Mouse (Mus musculus): ENCODE results near the gene Slc24a4. TPM values are rescaled to one million over a fixed set of nuclear protein-coding genes. Genes with fewer than 3 reads are reported as not detected.
"Not testable (repeated sequence)": the region's sequence is repeated elsewhere in the genome, so short reads cannot be mapped to it uniquely, and the experiment has no call there.

The Slc24a4 gene
- total RNA-seq, 1 experiment from 2014 or later, result not detected

- not testable (repeated sequence) for ATAC-seq (replicated peaks; ENCODE audit: insufficient number of reproducible peaks, low FRiP score, low TSS enrichment, poor library complexity, severe bottlenecking)
Observed at GRCm38 (mm10) chr12:102280290-102280689, 151.8 kb downstream of the Slc24a4 start.

DNA sequence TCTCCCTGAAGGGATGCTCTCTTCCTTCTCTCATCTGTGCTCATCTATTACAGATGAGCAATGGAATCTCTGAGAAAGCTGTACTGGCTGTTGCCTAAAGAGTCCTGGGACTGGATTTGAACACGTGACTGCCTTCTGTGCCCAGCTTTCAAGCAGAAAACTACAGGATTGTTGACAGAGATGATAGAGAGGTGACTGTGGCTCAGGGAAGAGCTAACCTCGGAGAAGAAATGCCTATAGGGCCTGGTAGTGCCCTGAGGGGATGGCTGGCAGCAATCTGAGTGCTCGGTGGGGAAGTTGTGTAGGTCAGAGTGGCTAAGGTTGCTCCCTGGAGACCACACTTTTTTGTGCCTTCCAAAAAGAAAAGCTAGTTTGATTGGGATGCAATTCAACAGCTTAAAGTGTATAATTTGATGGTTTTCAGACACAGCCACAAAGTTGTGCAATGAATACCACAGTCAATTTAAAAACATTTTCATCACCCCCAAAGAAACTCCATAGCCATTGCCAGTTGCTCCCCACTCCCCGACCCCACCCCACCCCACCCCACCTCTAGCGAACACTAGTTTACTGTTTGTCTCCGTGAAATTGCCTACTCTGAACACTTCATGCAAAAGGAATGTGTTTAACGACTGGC, 152.5 kb downstream of the Slc24a4 start:
- no peak for ATAC-seq (replicated peaks; ENCODE audit: insufficient number of reproducible peaks, low FRiP score, low TSS enrichment, poor library complexity, severe bottlenecking)

GRCm38 (mm10) chr12:102282126-102282525, 153.6 kb downstream of the Slc24a4 start:
- peak; percentile 63 for ATAC-seq (replicated peaks; ENCODE audit: insufficient number of reproducible peaks, low FRiP score, low TSS enrichment, poor library complexity, severe bottlenecking)

GRCm38 (mm10) chr12:102282763-102283482, 154.4 kb downstream of the Slc24a4 start, which contains the start of gene Rin3:
Gene Rin3, plus strand, starts transcription at chr12:102283048.
- 0 out of 2 replicates have a peak, but pooled peaks have one; percentile 47 for ATAC-seq (replicated peaks; ENCODE audit: insufficient number of reproducible peaks, low FRiP score, low TSS enrichment, poor library complexity, severe bottlenecking)

GRCm38 (mm10) chr12:102283483-102284266, 155.1 kb downstream of the Slc24a4 start:
- no peak for ATAC-seq (replicated peaks; ENCODE audit: insufficient number of reproducible peaks, low FRiP score, low TSS enrichment, poor library complexity, severe bottlenecking)

DNA sequence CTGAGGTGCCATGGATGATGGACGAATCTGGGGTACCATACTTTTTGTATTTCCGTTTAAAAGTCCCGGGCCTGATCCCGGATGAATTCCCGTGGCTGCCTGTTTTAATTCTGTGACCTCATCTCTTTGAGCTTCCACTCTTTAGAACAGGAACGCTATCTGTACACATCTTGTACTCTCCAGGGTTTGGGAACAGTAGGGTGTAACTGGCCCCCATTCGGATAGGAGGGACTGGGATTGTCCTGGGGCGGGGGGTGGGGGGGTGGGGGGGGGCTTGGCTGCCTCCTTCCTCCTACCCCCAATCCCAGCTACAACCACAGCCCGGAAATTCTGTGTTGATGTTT, 155.7 kb downstream of the Slc24a4 start:
- no peak for ATAC-seq (replicated peaks; ENCODE audit: insufficient number of reproducible peaks, low FRiP score, low TSS enrichment, poor library complexity, severe bottlenecking)

GRCm38 (mm10) chr12:102284618-102285159, 156.2 kb downstream of the Slc24a4 start:
- no peak for ATAC-seq (replicated peaks; ENCODE audit: insufficient number of reproducible peaks, low FRiP score, low TSS enrichment, poor library complexity, severe bottlenecking)

DNA sequence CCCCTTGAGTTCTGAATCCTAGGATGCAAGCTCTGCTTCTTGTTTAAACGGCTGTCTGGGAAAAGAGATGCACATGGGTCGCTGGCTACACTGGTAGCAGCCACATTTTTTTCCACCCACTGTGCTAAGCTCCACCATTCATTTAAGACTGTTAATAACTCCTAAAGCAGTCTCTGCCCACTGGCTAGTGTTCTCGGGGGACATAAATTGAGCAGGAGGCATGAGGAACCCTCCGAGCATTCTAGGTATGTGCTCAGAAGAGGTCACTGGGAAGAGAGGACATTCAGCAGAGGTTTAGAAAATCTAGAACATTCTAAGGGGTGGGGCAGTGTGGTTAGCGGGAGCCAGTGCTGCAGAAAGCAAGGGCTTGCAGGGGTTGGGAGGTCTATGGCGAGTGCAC, 156.8 kb downstream of the Slc24a4 start:
- ATAC-seq (replicated peaks; ENCODE audit: insufficient number of reproducible peaks, low FRiP score, low TSS enrichment, poor library complexity, severe bottlenecking), result no peak

DNA sequence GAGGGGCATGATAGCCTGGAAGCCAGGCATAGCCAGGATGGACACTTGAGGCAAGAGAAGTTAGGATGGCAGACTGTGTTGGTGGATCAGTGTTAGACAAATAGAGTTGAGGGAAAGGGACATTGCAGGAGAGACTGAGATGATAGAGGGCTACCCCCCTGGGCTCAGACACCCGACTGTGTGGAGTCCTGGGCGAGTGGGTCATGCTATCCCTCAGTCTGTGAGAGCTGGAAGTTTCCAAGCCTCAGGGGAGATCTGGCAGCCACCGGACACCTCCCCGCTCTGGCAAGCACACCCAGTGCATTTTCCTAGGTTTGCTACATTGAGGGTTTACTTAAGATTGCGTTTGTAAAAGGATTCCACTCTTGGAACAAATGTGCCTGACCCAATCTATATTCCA, 157.2 kb downstream of the Slc24a4 start:
- ATAC-seq (replicated peaks; ENCODE audit: insufficient number of reproducible peaks, low FRiP score, low TSS enrichment, poor library complexity, severe bottlenecking), result no peak

DNA sequence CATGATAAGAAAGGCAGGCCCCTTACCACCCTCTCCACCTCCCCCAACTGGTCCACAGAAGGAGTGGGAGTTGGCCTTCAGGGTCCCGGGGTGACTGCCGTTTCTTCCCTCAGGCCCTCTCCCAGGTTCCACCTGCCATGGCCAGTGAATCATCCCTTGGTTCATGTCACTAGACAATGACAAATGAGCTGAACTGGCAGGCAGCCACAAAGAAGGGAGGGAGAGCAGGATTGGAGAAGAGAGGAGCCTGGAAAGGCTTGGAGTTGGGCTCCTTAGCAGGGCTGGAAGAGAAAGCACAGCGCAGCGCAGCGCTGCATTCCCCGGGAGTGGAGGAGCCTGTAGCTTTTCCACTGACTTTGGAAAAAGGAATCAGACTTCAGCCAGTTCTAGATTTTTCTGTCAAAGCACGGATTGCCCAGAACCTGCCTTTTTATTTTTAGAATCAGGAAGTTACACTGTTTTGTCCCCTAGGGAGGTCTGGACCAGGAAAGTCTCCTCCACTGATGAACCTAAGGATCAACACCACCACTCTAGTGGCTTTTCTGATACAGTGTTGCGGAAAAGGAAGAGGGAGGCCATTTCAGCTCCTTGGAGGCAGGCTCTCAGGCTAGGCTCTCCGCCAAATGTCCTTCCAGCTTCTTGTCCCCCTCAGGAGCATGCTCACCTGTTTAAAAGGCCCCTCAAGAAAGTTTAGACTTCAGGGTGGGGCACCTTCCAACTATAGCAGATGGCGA, 158.3 kb downstream of the Slc24a4 start:
- no peak for ATAC-seq (replicated peaks; ENCODE audit: insufficient number of reproducible peaks, low FRiP score, low TSS enrichment, poor library complexity, severe bottlenecking)

- ATAC-seq (replicated peaks; ENCODE audit: insufficient number of reproducible peaks, low FRiP score, low TSS enrichment, poor library complexity, severe bottlenecking), result no peak
Observed at GRCm38 (mm10) chr12:102287904-102288602, 159.5 kb downstream of the Slc24a4 start.

DNA sequence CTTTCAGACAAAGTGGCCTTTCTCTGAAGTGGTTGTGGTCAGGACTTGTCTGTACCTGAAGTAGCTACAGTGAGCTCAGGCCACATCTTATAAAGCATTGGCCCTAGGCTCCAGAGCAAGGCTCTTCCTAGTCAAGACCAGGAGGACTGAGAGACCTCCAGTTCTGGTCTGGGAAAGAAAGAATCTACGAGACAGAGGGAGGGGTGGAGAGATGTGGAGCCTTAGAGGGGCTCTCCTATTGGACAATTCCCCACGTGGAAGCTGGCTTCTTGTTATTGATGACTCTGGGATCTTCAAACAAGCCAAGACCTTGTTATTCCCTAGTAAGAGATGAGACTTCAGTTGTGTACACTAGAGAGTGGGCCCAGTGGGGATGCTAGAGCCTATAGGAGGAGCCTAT, 160.3 kb downstream of the Slc24a4 start:
- no peak for ATAC-seq (replicated peaks; ENCODE audit: insufficient number of reproducible peaks, low FRiP score, low TSS enrichment, poor library complexity, severe bottlenecking)

GRCm38 (mm10) chr12:102289568-102289967, 161.0 kb downstream of the Slc24a4 start:
- ATAC-seq (replicated peaks; ENCODE audit: insufficient number of reproducible peaks, low FRiP score, low TSS enrichment, poor library complexity, severe bottlenecking), result no peak

DNA sequence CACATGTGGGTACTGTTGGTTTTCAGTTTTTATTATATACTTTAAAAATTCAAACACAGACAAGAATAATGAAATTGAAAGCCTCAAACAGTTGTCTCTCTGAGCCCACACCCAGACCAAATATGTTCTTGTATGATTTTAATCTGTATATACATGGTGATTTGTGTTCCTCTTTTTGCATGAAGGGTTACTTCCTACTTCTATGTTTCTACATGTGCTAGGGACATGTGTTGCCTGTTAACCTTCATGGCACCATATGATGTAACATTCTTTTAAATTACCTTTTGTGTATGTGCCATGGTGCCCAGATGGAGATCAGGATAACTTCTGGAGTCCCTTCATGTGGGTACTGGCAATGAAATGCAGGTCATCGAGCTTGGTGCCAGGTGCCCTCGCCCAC, 162.1 kb downstream of the Slc24a4 start:
- 0 out of 2 replicates have a peak, but pooled peaks have one; percentile 29 for ATAC-seq (replicated peaks; ENCODE audit: insufficient number of reproducible peaks, low FRiP score, low TSS enrichment, poor library complexity, severe bottlenecking)

DNA sequence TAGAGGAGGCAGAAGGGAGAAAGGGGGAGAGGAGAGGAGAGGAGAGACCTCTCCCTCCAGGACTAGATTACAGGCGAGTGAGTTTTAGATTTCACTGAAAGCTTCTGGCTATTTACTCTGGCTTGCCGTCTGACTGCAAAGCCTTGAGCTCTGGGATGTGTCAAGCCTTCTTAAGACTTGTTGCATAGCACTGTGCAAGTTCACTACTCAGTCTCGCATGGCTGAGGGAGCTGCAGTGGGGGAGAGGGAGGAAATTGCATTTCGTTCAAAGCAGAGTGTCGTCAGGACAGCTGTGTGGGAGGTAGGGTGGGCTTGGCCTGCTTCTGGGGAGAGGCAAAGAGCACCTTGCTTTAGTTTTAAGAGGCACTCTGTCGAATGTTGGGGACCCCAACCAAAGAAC, 163.2 kb downstream of the Slc24a4 start:
- no peak for ATAC-seq (replicated peaks; ENCODE audit: insufficient number of reproducible peaks, low FRiP score, low TSS enrichment, poor library complexity, severe bottlenecking)

- ATAC-seq (replicated peaks; ENCODE audit: insufficient number of reproducible peaks, low FRiP score, low TSS enrichment, poor library complexity, severe bottlenecking), result no peak
Observed at GRCm38 (mm10) chr12:102292501-102293215, 164.1 kb downstream of the Slc24a4 start.

- ATAC-seq (replicated peaks; ENCODE audit: insufficient number of reproducible peaks, low FRiP score, low TSS enrichment, poor library complexity, severe bottlenecking), result no peak
Observed at GRCm38 (mm10) chr12:102294634-102295033, 166.1 kb downstream of the Slc24a4 start.

DNA sequence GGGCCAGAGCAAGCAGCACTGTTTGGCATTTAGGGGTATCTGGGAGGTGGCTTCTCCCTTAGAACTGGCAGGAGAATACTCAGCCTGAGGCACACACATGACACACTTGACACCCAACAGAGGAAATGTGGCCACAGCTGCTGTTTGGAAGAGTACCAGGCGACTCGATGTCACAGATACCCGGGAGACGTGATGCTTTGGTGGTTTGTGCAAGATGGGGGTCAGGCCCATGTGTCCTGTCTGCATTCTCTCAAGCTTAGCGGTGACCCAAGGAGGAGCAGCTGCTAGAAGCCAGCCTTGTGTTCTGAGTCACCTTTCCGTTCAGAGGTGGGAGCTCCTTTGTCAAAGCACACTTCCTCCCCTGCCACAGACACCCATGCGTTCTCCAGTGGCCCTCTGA, 166.7 kb downstream of the Slc24a4 start:
- ATAC-seq (replicated peaks; ENCODE audit: insufficient number of reproducible peaks, low FRiP score, low TSS enrichment, poor library complexity, severe bottlenecking), result peak; percentile 51

Data from monocyte, adult 5-6 weeks (primary cell).